Mouse (Mus musculus): ENCODE results near the gene Msx2. TPM values are rescaled to one million over a fixed set of nuclear protein-coding genes. Genes with fewer than 3 reads are reported as not detected.

The Msx2 gene
- polyA plus RNA-seq, 1 experiment from 2014 or later: 27.4 TPM

GRCm38 (mm10) chr13:53473991-53474390 lies 1.1 kb upstream of the Msx2 start:
- H3K4me1 ChIP-seq: peaks cover 52% of the 10 kb centered on the region
- H3K9me3 ChIP-seq: no peaks in the 10 kb centered on the region
- H3K36me3 ChIP-seq: no peaks in the 10 kb centered on the region
- no peak overlapping the region for H3K4me3 ChIP-seq
- no peak for DNase-seq (ENCODE audit: low spot score)
- H3K27me3 ChIP-seq (ENCODE audit: insufficient read depth, poor library complexity, severe bottlenecking): peaks cover 87% of the 10 kb centered on the region
- 22% methylated on average over 5 of the region's 5 CpGs for WGBS
- no peak overlapping the region for H3K27ac ChIP-seq

- WGBS: 29% methylated on average over 4 of the region's 4 CpGs
- Histone ChIP-seq H3K4me1 (peaks cover 53% of the 10 kb centered on the region), H3K36me3 (no peaks in the 10 kb centered on the region), H3K9me3 (no peaks in the 10 kb centered on the region), H3K27ac (no peak overlapping the region), H3K27me3 (ENCODE audit: insufficient read depth, poor library complexity, severe bottlenecking) (peaks cover 88% of the 10 kb centered on the region), H3K4me3 (peak overlapping the region; percentile 81; the same call in 1 of the 2 replicates)
- DNase-seq (ENCODE audit: low spot score): no peak
Measured at GRCm38 (mm10) chr13:53473291-53473690, 417 bp upstream of the Msx2 start.

GRCm38 (mm10) chr13:53471926-53472613 lies 804 bp downstream of the Msx2 start:
- Histone ChIP-seq H3K4me1 (peaks cover 55% of the 10 kb centered on the region), H3K27me3 (ENCODE audit: insufficient read depth, poor library complexity, severe bottlenecking) (peaks cover 92% of the 10 kb centered on the region), H3K4me3 (peak overlapping the region; percentile 81), H3K36me3 (no peaks in the 10 kb centered on the region), H3K9me3 (no peaks in the 10 kb centered on the region), H3K27ac (peak overlapping the region; percentile 89)
- no peak for DNase-seq (ENCODE audit: low spot score)
- under 1% methylated on average over 50 of the region's 50 CpGs for WGBS

- H3K9me3 ChIP-seq: no peaks in the 10 kb centered on the region
- peak overlapping the region; percentile 89 for H3K27ac ChIP-seq
- DNase-seq (ENCODE audit: low spot score): no peak
- peak overlapping the region; percentile 81 for H3K4me3 ChIP-seq
- peaks cover 91% of the 10 kb centered on the region for H3K27me3 ChIP-seq (ENCODE audit: insufficient read depth, poor library complexity, severe bottlenecking)
- H3K36me3 ChIP-seq: no peaks in the 10 kb centered on the region
- WGBS: 9% methylated on average over 6 of the region's 6 CpGs
- H3K4me1 ChIP-seq: peaks cover 51% of the 10 kb centered on the region
Measured at GRCm38 (mm10) chr13:53471411-53471810, 1.5 kb downstream of the Msx2 start.

- no peaks in the 10 kb centered on the region for H3K36me3 ChIP-seq
- peak overlapping the region; percentile 89 for H3K27ac ChIP-seq
- H3K9me3 ChIP-seq: no peaks in the 10 kb centered on the region
- H3K4me3 ChIP-seq: peak overlapping the region; percentile 81
- peaks cover 50% of the 10 kb centered on the region for H3K4me1 ChIP-seq
- no peak for DNase-seq (ENCODE audit: low spot score)
- H3K27me3 ChIP-seq (ENCODE audit: insufficient read depth, poor library complexity, severe bottlenecking): peaks cover 91% of the 10 kb centered on the region
- whole genome bisulfite sequencing: 6% methylated on average over 9 of the region's 9 CpGs
Measured at GRCm38 (mm10) chr13:53470437-53471151, 2.3 kb downstream of the Msx2 start.

GRCm38 (mm10) chr13:53469756-53470155 lies 3.1 kb downstream of the Msx2 start:
- Histone ChIP-seq H3K27me3 (ENCODE audit: insufficient read depth, poor library complexity, severe bottlenecking) (peaks cover 95% of the 10 kb centered on the region), H3K27ac (peak overlapping the region; percentile 89), H3K4me3 (peak overlapping the region; percentile 81), H3K4me1 (peaks cover 50% of the 10 kb centered on the region), H3K36me3 (no peaks in the 10 kb centered on the region), H3K9me3 (no peaks in the 10 kb centered on the region)
- WGBS: 27% methylated on average over 5 of the region's 5 CpGs
- no peak for DNase-seq (ENCODE audit: low spot score)

GRCm38 (mm10) chr13:53468171-53468570 lies 4.7 kb downstream of the Msx2 start:
- H3K27ac ChIP-seq: peak overlapping the region; percentile 50; the same call in 1 of the 2 replicates
- H3K4me3 ChIP-seq: peak overlapping the region; percentile 27; the same call in 1 of the 2 replicates
- H3K9me3 ChIP-seq: no peaks in the 10 kb centered on the region
- H3K36me3 ChIP-seq: no peaks in the 10 kb centered on the region
- no peak for DNase-seq (ENCODE audit: low spot score)
- H3K27me3 ChIP-seq (ENCODE audit: insufficient read depth, poor library complexity, severe bottlenecking): peaks cover 94% of the 10 kb centered on the region
- H3K4me1 ChIP-seq: peaks cover 54% of the 10 kb centered on the region
- 53% methylated on average over 14 of the region's 14 CpGs for WGBS

GRCm38 (mm10) chr13:53466189-53466866 lies 6.5 kb downstream of the Msx2 start:
- Histone ChIP-seq H3K36me3 (no peaks in the 10 kb centered on the region), H3K4me1 (peaks cover 63% of the 10 kb centered on the region), H3K4me3 (peak overlapping the region; percentile 53), H3K27me3 (ENCODE audit: insufficient read depth, poor library complexity, severe bottlenecking) (peaks cover 96% of the 10 kb centered on the region), H3K9me3 (no peaks in the 10 kb centered on the region), H3K27ac (peak overlapping the region; percentile 74; the same call in 1 of the 2 replicates)
- WGBS: 4% methylated on average over 18 of the region's 18 CpGs
- no peak for DNase-seq (ENCODE audit: low spot score)

- peak overlapping the region; percentile 53 for H3K4me3 ChIP-seq
- no peaks in the 10 kb centered on the region for H3K36me3 ChIP-seq
- H3K9me3 ChIP-seq: no peaks in the 10 kb centered on the region
- DNase-seq (ENCODE audit: low spot score): no peak
- 2% methylated on average over 26 of the region's 26 CpGs for WGBS
- peak overlapping the region; percentile 74 for H3K27ac ChIP-seq
- peaks cover 53% of the 10 kb centered on the region for H3K4me1 ChIP-seq
- H3K27me3 ChIP-seq (ENCODE audit: insufficient read depth, poor library complexity, severe bottlenecking): peaks cover 96% of the 10 kb centered on the region
Measured at GRCm38 (mm10) chr13:53465191-53465820, 7.6 kb downstream of the Msx2 start.

GRCm38 (mm10) chr13:53464441-53465001 lies 8.4 kb downstream of the Msx2 start:
- peaks cover 46% of the 10 kb centered on the region for H3K4me1 ChIP-seq
- WGBS: under 1% methylated on average over 20 of the region's 21 CpGs

GRCm38 (mm10) chr13:53463946-53464345 lies 8.9 kb downstream of the Msx2 start:
- no peak for DNase-seq (ENCODE audit: low spot score)
- H3K9me3 ChIP-seq: no peaks in the 10 kb centered on the region
- H3K4me1 ChIP-seq: peaks cover 46% of the 10 kb centered on the region
- no peaks in the 10 kb centered on the region for H3K36me3 ChIP-seq
- H3K4me3 ChIP-seq: peak overlapping the region; percentile 53
- peak overlapping the region; percentile 74; the same call in 1 of the 2 replicates for H3K27ac ChIP-seq
- 6% methylated on average over 10 of the region's 10 CpGs for WGBS
- peaks cover 93% of the 10 kb centered on the region for H3K27me3 ChIP-seq (ENCODE audit: insufficient read depth, poor library complexity, severe bottlenecking)

More at GRCm38 (mm10) chr13:53464441-53465001, 8.4 kb downstream of the Msx2 start:
- Histone ChIP-seq H3K36me3 (no peaks in the 10 kb centered on the region), H3K27me3 (ENCODE audit: insufficient read depth, poor library complexity, severe bottlenecking) (peaks cover 95% of the 10 kb centered on the region), H3K27ac (peak overlapping the region; percentile 74; the same call in 1 of the 2 replicates), H3K9me3 (no peaks in the 10 kb centered on the region), H3K4me3 (peak overlapping the region; percentile 53)
- no peak for DNase-seq (ENCODE audit: low spot score)

GRCm38 (mm10) chr13:53463037-53463436 lies 9.8 kb downstream of the Msx2 start:
- Histone ChIP-seq H3K4me3 (peak overlapping the region; percentile 60), H3K27ac (peak overlapping the region; percentile 69), H3K4me1 (peaks cover 43% of the 10 kb centered on the region), H3K27me3 (ENCODE audit: insufficient read depth, poor library complexity, severe bottlenecking) (peaks cover 92% of the 10 kb centered on the region), H3K9me3 (no peaks in the 10 kb centered on the region), H3K36me3 (no peaks in the 10 kb centered on the region)
- 1% methylated on average over 7 of the region's 7 CpGs for WGBS
- no peak for DNase-seq (ENCODE audit: low spot score)
